Mouse (Mus musculus) brain, embryonic 14.5 days (tissue): Measurements from ENCODE around the gene Yipf4. TPM values are rescaled to one million over a fixed set of nuclear protein-coding genes. Genes with fewer than 3 reads are reported as not detected.

ENCODE experiments used
- DNase-seq: peaks from one replicate; pipeline ENCODE4 v3.0.0-alpha.2; 2011; ENCODE audit warnings: low read depth
- CTCF ChIP-seq: fragments of 200-500 bp; IDR thresholded peaks from 2 replicates; pipeline ENCODE4 v1.5.1; 2012; ENCODE audit warnings: inconsistent platforms, mild to moderate bottlenecking, moderate library complexity, borderline replicate concordance; ENCODE audit not compliant: insufficient read depth, insufficient read length; ENCODE audit errors: extremely low read depth
- POLR2A ChIP-seq: fragments of 200-500 bp; IDR thresholded peaks from 2 replicates; pipeline ENCODE4 v1.6.1; 2012; ENCODE audit warnings: mild to moderate bottlenecking, inconsistent platforms, borderline replicate concordance; ENCODE audit not compliant: poor library complexity, insufficient read depth, insufficient read length, severe bottlenecking; ENCODE audit errors: extremely low read depth
- polyA plus RNA-seq: library from polyadenylated mRNA; depleted of rRNA; stranded (reverse); fragments of >200 nt; gene quantifications from 2 replicates; pipeline ENCODE4 v1.2.3, GENCODE M21; 2012

Gene Yipf4
- polyA plus RNA-seq, 1 experiment, result 26.3 TPM

DNA sequence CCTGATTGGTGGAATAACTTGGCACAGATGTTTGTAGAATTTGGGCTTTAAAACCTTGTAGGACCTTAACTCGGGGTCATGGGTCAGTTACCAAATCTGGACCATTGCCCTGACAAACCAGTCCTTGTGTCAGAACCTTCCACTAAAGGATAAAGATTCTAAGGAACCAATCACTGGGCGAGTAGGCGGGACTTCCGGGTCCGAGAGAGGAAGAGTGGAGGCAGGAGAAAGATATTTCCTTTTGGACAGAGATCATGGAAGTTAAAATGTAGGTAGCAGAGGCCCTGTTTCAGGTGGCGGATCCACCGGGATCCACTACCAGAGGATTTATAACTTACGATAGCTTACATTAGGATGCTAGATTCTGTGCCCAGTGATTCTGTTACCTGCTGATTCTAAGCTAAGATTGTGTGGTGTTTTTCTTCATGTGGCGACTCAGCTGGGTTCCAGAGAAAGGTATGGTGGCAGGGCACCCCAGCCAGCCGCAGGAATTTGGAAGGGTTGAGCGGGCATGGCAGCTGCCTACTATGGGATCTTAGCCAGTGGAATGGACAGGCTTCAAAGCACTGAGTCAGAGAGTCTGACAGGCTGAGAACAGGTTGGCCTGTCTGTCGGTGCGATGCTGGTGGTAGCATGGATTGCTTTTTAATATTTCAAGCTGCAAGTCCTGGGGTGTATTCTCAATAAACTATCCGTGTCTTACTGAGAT is 8.8 kb upstream of the Yipf4 start:
- DNase-seq, result no peak
- no peak for TF ChIP-seq CTCF
- TF ChIP-seq POLR2A, result no peak

- TF ChIP-seq POLR2A, result no peak
- no peak for TF ChIP-seq CTCF
- DNase-seq, result no peak
Observed at GRCm38 (mm10) chr17:74489901-74490220, 568 bp downstream of the Yipf4 start.

- TF ChIP-seq CTCF, result no peak
- TF ChIP-seq POLR2A, result no peak
- no peak for DNase-seq
Observed at GRCm38 (mm10) chr17:74491565-74491964, 2.3 kb downstream of the Yipf4 start.

GRCm38 (mm10) chr17:74500204-74500603 is 10.9 kb downstream of the Yipf4 start:
- no peak for DNase-seq
- TF ChIP-seq CTCF (no peak), POLR2A (no peak)

GRCm38 (mm10) chr17:74501085-74501484 is 11.8 kb downstream of the Yipf4 start:
- TF ChIP-seq POLR2A, result no peak
- no peak for TF ChIP-seq CTCF
- DNase-seq, result no peak

GRCm38 (mm10) chr17:74507934-74508333 is 18.6 kb downstream of the Yipf4 start:
- no peak for DNase-seq
- TF ChIP-seq CTCF, result no peak
- no peak for TF ChIP-seq POLR2A

- TF ChIP-seq POLR2A (no peak), CTCF (no peak)
- DNase-seq, result no peak
Observed at GRCm38 (mm10) chr17:74508600-74508999, 19.3 kb downstream of the Yipf4 start.

GRCm38 (mm10) chr17:74512308-74512707 is 23.0 kb downstream of the Yipf4 start:
- DNase-seq, result no peak
- TF ChIP-seq POLR2A (no peak), CTCF (no peak)

DNA sequence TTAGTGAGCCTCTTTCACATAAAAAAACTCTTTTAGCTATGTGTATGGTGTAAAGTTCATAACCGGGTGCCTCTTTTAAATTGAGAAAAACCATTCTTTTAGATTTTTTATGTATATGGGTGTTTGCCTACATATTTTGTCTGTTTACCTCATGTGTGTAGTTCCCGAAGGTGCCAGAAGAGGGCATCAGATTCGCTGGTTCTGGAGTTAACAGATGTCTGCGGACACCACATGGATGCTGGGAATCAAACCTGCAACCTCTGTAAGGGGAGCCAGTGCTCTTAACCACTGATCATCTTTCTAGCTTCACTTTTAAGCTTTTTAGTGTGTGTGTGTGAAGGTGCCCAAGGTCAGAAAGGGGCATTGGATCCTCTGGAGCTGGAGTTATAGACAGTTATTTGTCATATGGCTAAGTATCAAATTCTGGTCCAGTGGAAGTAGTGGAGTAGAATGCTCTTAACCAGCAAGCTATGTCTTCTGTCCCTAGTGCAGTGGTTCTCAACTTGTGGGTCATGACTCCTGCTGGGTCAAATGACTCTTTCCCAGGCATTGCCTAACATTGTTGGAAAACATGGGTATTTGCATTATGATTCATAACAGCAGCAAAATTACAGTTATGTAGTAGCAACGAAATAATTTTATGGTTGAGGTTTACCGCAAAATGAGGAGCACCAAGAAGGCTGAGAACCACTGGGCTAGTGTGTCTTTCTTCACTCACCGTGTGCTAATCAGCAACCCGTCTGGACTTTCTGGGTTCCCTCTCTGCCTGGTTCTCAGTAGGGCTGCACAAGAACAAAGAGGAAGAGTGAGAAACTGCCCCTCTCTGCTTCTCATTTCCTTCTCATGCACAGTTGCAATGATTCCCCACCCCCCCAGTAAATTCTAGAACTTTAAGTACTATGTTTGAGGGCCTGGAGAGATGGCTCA is 33.8 kb downstream of the Yipf4 start:
- no peak for TF ChIP-seq CTCF
- no peak for TF ChIP-seq POLR2A
- no peak for DNase-seq

DNA sequence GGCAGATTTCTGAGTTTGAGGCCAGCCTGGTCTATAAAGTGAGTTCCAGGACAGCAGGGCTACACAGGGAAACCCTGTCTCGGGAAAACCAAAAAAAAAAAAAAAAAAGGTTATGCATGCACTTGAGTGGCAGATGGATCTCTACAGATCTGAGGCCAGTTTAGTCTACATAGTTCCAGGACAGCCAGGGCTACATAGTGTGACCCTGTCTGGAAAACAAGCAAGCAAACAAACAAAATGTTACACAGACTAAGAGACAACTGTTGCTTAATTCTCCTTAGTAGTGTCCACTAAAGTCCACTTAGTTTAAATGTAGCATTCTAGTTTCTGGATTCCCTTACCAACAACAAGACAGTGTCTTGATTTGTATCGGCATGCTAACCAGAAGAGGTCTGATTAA is 36.8 kb downstream of the Yipf4 start:
- DNase-seq, result no peak
- TF ChIP-seq POLR2A (no peak), CTCF (no peak)

DNA sequence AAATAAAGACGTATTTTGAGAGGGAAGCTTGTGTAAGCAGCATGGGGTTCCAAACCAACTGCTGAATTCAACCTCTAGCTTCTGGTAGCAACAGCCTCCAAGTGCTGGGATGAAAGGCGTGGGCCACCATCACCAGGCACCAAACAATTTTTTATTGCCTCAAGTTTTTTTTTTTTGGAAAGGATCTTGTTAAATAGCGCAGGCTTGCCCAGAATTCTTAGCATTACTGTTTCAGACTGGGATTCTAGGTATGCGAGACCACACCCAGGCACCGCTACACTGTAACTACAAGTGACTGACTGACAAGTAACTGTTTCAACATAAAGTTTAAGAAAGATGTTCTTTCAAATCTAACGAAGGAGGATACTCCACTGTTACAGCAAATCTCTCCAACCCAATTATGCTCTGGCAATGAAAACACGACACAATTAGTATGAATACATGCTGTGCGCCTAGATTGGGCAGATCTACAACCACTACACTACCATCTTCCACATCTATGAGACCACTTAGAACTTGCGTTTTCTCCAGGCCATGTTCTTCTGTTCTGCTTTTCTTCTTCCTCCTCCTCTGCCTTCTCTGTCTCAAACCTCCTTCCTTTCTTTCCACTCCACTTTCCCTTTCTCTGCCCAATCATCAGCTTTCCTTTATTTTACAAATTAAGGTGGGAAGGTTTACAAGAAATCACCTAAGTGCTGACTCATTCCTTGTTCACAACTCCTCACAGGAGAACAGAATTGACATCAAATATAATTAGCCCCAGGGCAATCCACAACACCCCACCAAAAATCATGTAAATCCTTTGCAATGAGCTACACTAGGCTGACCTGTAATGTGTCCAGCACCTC is 37.7 kb downstream of the Yipf4 start:
- TF ChIP-seq CTCF (no peak), POLR2A (no peak)
- peak; percentile 9 for DNase-seq
